Mouse (Mus musculus) testis, adult 2 months (tissue): ENCODE results near the gene Blm.

Source experiments
- CTCF ChIP-seq: fragments of 200-500 bp; IDR thresholded peaks from 2 replicates; pipeline ENCODE4 v1.5.1; 2012; ENCODE audit warnings: low read depth, mild to moderate bottlenecking, inconsistent platforms, low read length, moderate library complexity; ENCODE audit not compliant: control insufficient read depth, insufficient read depth, insufficient replicate concordance
- POLR2A ChIP-seq: fragments of 200-500 bp; IDR thresholded peaks from 2 replicates; pipeline ENCODE4 v1.6.1; 2012; ENCODE audit warnings: low read depth, mild to moderate bottlenecking, inconsistent platforms, low read length, moderate library complexity; ENCODE audit not compliant: control insufficient read depth

DNA sequence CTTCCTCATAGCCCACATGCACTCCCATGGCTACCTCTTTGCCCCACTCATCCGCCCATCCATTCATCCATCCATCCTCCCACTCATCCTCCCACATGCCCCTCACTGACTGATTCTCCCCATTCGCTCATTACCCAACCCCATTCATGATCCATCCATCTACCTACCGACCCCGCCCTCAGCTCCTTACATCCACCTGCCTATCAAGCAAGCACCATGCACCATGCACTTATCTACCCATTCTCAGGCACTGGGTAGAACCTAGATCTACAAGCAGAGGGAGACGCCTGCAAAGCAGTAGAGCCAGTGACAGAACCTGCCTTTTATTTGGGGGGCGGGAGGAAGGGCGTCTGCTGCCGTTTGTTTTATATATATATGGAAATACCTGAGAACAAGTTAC is 87.6 kb downstream of the Blm start:
- TF ChIP-seq POLR2A (no peak), CTCF (no peak)
